Mouse (Mus musculus) limb, embryonic 14.5 days (tissue): ENCODE data around the gene Oxt. TPM values are rescaled to one million over a fixed set of nuclear protein-coding genes. Genes with fewer than 3 reads are reported as not detected.

Source experiments
- ATAC-seq: fragments of 200-750 bp; cut with Nextera tagmentation; 2 replicates; pipeline ENCODE4 v1.8.0; 2017; ENCODE audit warnings: low read depth, moderate number of reproducible peaks, moderate TSS enrichment; ENCODE audit not compliant: low FRiP score
- DNase-seq: peaks from one replicate; pipeline ENCODE4 v3.0.0-alpha.2; 2015; ENCODE audit warnings: low spot score
- H3K27ac ChIP-seq: fragments of 300-500 bp; sonication (generic); replicated peaks from 2 replicates; pipeline ENCODE4 v1.5.1; 2014; ENCODE audit warnings: low read depth, mild to moderate bottlenecking, low read length, moderate library complexity, mixed read lengths
- H3K27me3 ChIP-seq: fragments of 300-500 bp; sonication (generic); 2 replicates; pipeline ENCODE4 v1.6.1; 2014; ENCODE audit warnings: low read length, mixed read lengths; ENCODE audit not compliant: control insufficient read depth, insufficient read depth
- H3K36me3 ChIP-seq: fragments of 300-500 bp; sonication (generic); 2 replicates; pipeline ENCODE4 v1.6.1; 2014; ENCODE audit warnings: mild to moderate bottlenecking, low read length, moderate library complexity, mixed read lengths; ENCODE audit not compliant: control insufficient read depth, insufficient read depth
- H3K4me1 ChIP-seq: fragments of 300-500 bp; sonication (generic); 2 replicates; pipeline ENCODE4 v1.6.1; 2014; ENCODE audit warnings: antibody characterized with exemption, low read length, mixed read lengths; ENCODE audit not compliant: control insufficient read depth, insufficient read depth
- H3K4me2 ChIP-seq: fragments of 300-500 bp; sonication (generic); replicated peaks from 2 replicates; pipeline ENCODE4 v1.6.1; 2014; ENCODE audit warnings: low read depth, mild to moderate bottlenecking, low read length, moderate library complexity; ENCODE audit not compliant: severe bottlenecking
- H3K4me3 ChIP-seq: fragments of 300-500 bp; sonication (generic); replicated peaks from 2 replicates; pipeline ENCODE4 v1.5.1; 2014; ENCODE audit warnings: low read length
- H3K9ac ChIP-seq: fragments of 300-500 bp; sonication (generic); 2 replicates; pipeline ENCODE4 v1.6.1; 2014; ENCODE audit warnings: mild to moderate bottlenecking, low read depth, low read length, moderate library complexity; ENCODE audit not compliant: severe bottlenecking
- H3K9me3 ChIP-seq: fragments of 300-500 bp; sonication (generic); 2 replicates; pipeline ENCODE4 v1.6.1; 2016; ENCODE audit warnings: low read length; ENCODE audit not compliant: control insufficient read depth
- POLR2A ChIP-seq: fragments of 200-500 bp; IDR thresholded peaks from 2 replicates; pipeline ENCODE4 v1.8.0; 2012; ENCODE audit warnings: inconsistent platforms, mild to moderate bottlenecking, moderate library complexity, borderline replicate concordance; ENCODE audit not compliant: insufficient read depth, insufficient read length; ENCODE audit errors: extremely low read depth
- WGBS: fragments of 180-500 bp; shearing (Covaris S2); extraction: QIAGEN DNeasy Blood & Tissue Kit; methylation state at CpG from one replicate; pipeline ENCODE4 v1.1.7; 2014; 5-methylcytosine and 5-hydroxymethylcytosine counted together
- polyA plus RNA-seq, 2 experiments: library from polyadenylated mRNA; depleted of rRNA in 1 of 2; stranded (reverse) in 1 of 2; unstranded in 1 of 2; fragments of >200 nt; fragmentation: Nextera tagmentation in 1 of 2; extraction: Ambion mirVana in 1 of 2; gene quantifications; 2 replicates each; pipeline versions ENCODE4 v1.2.1 to v1.2.3; 2012 to 2014

Oxt gene
- polyA plus RNA-seq, 2 experiments = 0.19 TPM; not detected in 1

DNA sequence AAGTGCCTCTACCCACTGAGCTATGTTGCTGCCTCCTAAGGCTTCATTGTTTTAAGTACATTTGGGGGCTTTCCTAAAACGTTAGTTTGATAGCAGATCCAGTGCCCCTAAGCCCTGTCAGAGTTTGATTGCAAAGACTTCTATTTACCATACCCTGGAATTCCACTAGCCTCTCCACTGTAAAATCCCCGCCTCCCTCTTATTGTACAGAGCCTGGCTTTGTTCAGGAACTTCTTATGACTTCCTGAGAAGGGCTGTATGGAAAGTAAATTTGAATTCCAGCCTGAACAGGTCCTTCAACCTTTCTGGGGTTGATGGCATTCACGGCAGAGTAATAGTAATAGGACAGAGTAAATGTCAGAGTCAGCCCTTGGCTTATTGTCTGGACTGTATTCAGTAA is 39.1 kb upstream of the Oxt start:
- H3K27ac ChIP-seq = no peak overlapping the region
- 80% methylated on average over 3 of the region's 3 CpGs for WGBS
- no peak overlapping the region for H3K4me3 ChIP-seq
- TF ChIP-seq POLR2A = no peak
- H3K36me3 ChIP-seq = peaks cover 86% of the 10 kb centered on the region
- DNase-seq = no peak
- no peaks in the 10 kb centered on the region for H3K9me3 ChIP-seq
- H3K4me1 ChIP-seq = no peaks in the 10 kb centered on the region
- no peak overlapping the region for H3K4me2 ChIP-seq
- no peak overlapping the region for H3K9ac ChIP-seq
- no peaks in the 10 kb centered on the region for H3K27me3 ChIP-seq
- no peak for ATAC-seq

DNA sequence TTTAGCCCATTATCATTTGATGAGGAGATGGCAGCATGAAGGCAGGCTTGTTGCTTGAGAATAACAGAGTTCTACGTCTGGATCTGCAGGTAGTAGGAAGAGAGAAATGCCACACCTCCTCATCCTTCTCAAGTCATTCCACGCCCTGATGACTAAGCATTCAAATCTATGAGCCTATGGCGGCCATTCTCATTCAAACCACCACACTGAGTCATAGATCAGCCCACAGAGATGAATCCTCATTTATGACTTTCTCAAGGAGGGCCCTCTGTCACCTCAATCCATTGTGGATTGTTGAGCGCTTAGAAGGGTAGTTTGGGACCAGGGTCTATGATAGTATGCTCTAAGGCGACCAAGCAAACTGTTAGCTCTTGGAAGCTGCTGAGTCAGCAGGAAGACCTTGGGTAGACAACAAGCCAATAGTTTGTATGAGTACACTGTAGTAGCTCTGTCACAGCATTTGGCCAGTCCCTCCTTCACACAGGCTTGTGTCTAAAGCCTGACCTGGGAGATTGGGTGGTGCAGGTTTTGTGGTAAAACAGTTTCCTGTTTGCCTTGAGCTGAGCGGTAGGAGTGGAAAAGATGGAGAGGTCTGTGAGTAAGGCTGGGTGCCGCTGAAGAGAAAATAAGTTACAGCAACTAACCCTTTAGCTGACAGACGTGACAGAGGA is 37.0 kb upstream of the Oxt start:
- 92% methylated on average over 8 of the region's 8 CpGs for WGBS
- no peak for ATAC-seq
- no peak overlapping the region for H3K27ac ChIP-seq

DNA sequence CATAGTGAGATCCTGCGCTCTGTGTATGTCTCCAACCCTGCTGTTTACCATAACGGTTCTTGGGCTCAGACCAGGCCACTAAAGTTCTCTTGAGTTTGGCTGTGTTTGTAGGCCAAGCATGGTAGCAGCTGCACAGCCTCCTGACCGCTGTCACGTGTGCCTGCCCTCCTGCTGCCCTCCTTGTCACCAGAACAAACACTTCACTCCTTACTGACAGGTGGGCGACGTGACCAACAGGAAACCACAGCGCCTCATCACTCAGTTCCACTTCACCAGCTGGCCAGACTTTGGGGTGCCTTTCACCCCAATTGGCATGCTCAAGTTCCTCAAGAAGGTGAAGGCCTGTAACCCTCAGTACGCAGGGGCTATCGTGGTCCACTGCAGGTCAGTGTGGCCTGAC is 35.7 kb upstream of the Oxt start:
- H3K9ac ChIP-seq = no peak overlapping the region
- no peaks in the 10 kb centered on the region for H3K27me3 ChIP-seq
- H3K9me3 ChIP-seq = no peaks in the 10 kb centered on the region
- WGBS = 96% methylated on average over 9 of the region's 9 CpGs
- H3K36me3 ChIP-seq = peaks cover 87% of the 10 kb centered on the region
- no peak overlapping the region for H3K27ac ChIP-seq
- no peak overlapping the region for H3K4me2 ChIP-seq
- no peak for TF ChIP-seq POLR2A
- no peak overlapping the region for H3K4me3 ChIP-seq
- ATAC-seq = no peak
- no peak for DNase-seq
- H3K4me1 ChIP-seq = no peaks in the 10 kb centered on the region

More for the DNA sequence above, 37.0 kb upstream of the Oxt start:
- Histone ChIP-seq H3K4me1 (no peaks in the 10 kb centered on the region), H3K4me3 (no peak overlapping the region), H3K27me3 (no peaks in the 10 kb centered on the region), H3K9ac (no peak overlapping the region), H3K4me2 (no peak overlapping the region), H3K9me3 (no peaks in the 10 kb centered on the region), H3K36me3 (peaks cover 86% of the 10 kb centered on the region)
- DNase-seq = no peak
- no peak for TF ChIP-seq POLR2A

DNA sequence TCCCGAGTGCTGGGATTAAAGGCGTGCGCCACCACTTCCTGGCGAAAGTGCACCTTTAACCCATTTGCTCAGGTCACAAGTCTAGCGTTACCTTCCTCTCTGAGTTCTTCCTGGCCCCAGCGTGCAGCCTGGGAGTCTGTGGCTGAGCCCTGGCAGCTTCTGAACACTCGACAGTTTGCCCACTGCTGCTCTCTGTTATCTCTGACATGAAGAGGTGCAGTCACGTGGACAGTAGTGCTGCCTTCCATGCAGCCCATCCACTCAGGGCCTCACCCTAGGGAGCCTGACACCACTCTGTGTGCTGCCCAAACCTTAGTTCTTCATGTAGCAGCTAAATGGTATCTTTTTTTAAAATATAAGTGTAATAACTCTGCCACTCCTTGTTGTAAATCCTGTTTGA is 29.0 kb upstream of the Oxt start:
- no peak overlapping the region for H3K4me3 ChIP-seq
- ATAC-seq (no peak), DNase-seq (no peak)
- WGBS = 85% methylated on average over 8 of the region's 8 CpGs
- no peaks in the 10 kb centered on the region for H3K27me3 ChIP-seq
- no peak overlapping the region for H3K27ac ChIP-seq
- no peaks in the 10 kb centered on the region for H3K4me1 ChIP-seq
- H3K9me3 ChIP-seq = no peaks in the 10 kb centered on the region
- no peak for TF ChIP-seq POLR2A
- H3K9ac ChIP-seq = no peak overlapping the region
- peaks cover 94% of the 10 kb centered on the region for H3K36me3 ChIP-seq
- H3K4me2 ChIP-seq = no peak overlapping the region

DNA sequence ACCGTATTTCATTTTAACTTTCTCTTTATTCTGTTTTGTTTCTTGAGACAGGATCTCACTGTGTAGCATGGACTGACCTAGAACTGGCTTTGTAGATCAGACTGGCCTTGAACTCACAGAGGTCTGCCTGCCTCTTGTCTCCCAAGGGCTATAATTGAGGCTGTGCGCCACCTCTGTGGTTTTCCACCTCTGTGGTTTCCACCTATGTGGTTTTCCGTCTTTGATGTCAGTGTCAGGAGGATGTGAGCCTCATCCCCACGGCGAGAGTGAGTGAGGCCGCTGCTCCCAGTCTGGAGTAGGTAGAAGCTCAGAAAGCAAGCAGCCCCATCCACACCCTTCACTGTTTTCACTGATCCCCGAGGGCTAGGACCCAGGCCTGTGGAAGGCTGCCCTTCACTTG is 21.1 kb upstream of the Oxt start:
- no peak for TF ChIP-seq POLR2A
- Histone ChIP-seq H3K27me3 (no peaks in the 10 kb centered on the region), H3K36me3 (peaks cover 68% of the 10 kb centered on the region), H3K4me1 (no peaks in the 10 kb centered on the region), H3K9me3 (no peaks in the 10 kb centered on the region), H3K4me2 (no peak overlapping the region), H3K27ac (no peak overlapping the region), H3K9ac (no peak overlapping the region), H3K4me3 (no peak overlapping the region)
- DNase-seq (no peak), ATAC-seq (no peak)
- WGBS = 85% methylated on average over 7 of the region's 7 CpGs
